Mouse (Mus musculus): ENCODE data around the gene Blvrb. TPM values are rescaled to one million over a fixed set of nuclear protein-coding genes. Genes with fewer than 3 reads are reported as not detected.

Gene Blvrb
- 21.6 and 23.0 TPM in 2 replicates for polyA plus RNA-seq (2016; fragmentation: Nextera tagmentation; extraction: Ambion mirVana)

- Histone ChIP-seq H3K27ac (no peak within 1 kb of the TSS), H3K4me2 (replicated peaks) (peak within 1 kb of the TSS; percentile 88)
- WGBS = 1% methylated on average over 54 of the region's 54 CpGs
Observed at GRCm38 (mm10) chr7:27447419-27448286, at the start of gene Blvrb, which contains the start of gene Sptbn4. Blvrb (plus strand) TSS chr7:27447978. Sptbn4 (minus strand) TSS chr7:27447686.

GRCm38 (mm10) chr7:27400545-27400944, 47.2 kb upstream of the Blvrb start:
- Histone ChIP-seq H3K27me3 (replicated peaks) (peaks cover 87% of the 10 kb centered on the region), H3K9me3 (peaks cover 6% of the 10 kb centered on the region; the same call in 1 of the 2 replicates), H3K4me1 (peaks cover 10% of the 10 kb centered on the region), H3K4me3 (no peak overlapping the region), H3K36me3 (no peaks in the 10 kb centered on the region), H3K27ac (no peak overlapping the region), H3K4me2 (replicated peaks) (no peak overlapping the region), H3K9ac (no peak overlapping the region)
- 77% methylated on average over 7 of the region's 7 CpGs for WGBS
- no peak for ATAC-seq (ENCODE audit: low FRiP score, low read depth)

More at GRCm38 (mm10) chr7:27447419-27448286, at the start of gene Blvrb, which contains the start of gene Sptbn4:
- peak; percentile 93 for ATAC-seq (ENCODE audit: low FRiP score, low read depth)
- Histone ChIP-seq H3K4me1 (peaks cover 16% of the 10 kb centered on the region), H3K36me3 (no peaks in the 10 kb centered on the region), H3K27me3 (replicated peaks) (peaks cover 25% of the 10 kb centered on the region), H3K9me3 (no peaks in the 10 kb centered on the region), H3K4me3 (peak within 1 kb of the TSS; percentile 54), H3K9ac (peak within 1 kb of the TSS; percentile 68)

DNA sequence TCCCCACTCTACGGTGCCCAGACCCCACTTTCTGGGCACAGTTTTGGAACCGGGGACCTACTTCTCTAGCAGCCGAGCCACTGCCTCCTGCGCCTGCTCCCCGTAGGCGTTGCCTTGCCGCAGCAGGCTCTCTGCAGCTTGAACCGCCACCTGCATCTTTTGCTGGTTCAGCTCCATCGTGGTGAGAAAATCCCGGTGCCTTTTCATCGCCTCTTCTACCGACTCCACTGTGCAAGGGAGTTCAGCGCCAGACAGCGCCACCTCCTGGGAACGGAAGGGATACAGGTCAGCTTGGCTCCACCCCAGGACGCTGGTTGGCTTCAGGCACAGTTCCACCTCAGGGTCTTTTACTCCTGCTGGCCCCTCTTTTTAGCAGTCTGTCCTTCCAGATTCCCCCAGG, 45.1 kb upstream of the Blvrb start:
- H3K4me2 ChIP-seq (replicated peaks) = no peak overlapping the region
- no peaks in the 10 kb centered on the region for H3K36me3 ChIP-seq
- no peak overlapping the region for H3K27ac ChIP-seq
- ATAC-seq (ENCODE audit: low FRiP score, low read depth) = no peak
- H3K4me1 ChIP-seq = no peaks in the 10 kb centered on the region
- no peak overlapping the region for H3K9ac ChIP-seq
- peaks cover 87% of the 10 kb centered on the region for H3K27me3 ChIP-seq (replicated peaks)
- peaks cover 6% of the 10 kb centered on the region; the same call in 1 of the 2 replicates for H3K9me3 ChIP-seq
- 9% methylated on average over 16 of the region's 16 CpGs for WGBS
- no peak overlapping the region for H3K4me3 ChIP-seq

DNA sequence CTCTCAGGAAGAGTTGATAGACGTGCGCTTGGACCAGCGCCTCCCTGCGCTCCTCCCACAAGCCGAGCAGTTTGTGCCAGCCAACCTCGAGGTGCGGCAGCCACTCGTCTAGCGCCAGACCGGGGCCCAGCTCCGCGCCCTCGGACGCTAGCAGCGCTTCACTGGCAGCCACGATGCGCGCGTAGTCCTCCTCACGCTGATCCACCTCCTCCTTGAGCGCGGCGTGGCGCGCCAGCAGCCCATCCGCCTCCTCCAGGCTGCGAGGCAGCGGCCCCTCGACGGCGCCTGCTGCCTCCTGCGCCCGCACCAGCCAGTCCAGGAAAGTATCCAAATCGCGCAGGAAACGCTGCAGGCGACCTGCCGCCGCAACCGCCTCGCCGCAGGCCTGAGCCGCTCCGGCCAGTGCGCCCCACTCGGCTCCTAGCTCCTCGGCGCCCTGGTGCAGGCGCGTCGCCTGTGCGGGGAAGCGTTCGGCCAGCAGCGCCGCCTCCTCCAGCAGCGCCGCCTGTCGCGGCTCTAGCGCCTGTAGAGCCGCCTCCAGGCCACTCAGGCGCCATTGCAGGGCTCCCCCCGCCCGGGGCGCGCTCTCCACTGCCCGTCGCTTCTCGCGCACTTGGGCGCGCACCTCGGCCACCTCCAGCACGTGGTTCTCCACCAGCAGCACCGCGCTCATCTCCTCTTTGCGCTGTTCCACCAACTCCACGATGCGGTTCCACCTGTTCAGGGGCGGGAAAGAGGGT, 43.4 kb upstream of the Blvrb start:
- Histone ChIP-seq H3K36me3 (no peaks in the 10 kb centered on the region), H3K27ac (no peak overlapping the region), H3K27me3 (replicated peaks) (peaks cover 93% of the 10 kb centered on the region), H3K4me1 (peaks cover 13% of the 10 kb centered on the region), H3K4me3 (peak overlapping the region; percentile 18), H3K9me3 (peaks cover 6% of the 10 kb centered on the region; the same call in 1 of the 2 replicates), H3K4me2 (replicated peaks) (peak overlapping the region; percentile 44), H3K9ac (no peak overlapping the region)
- 6% methylated on average over 81 of the region's 81 CpGs for WGBS
- ATAC-seq (ENCODE audit: low FRiP score, low read depth) = no peak

DNA sequence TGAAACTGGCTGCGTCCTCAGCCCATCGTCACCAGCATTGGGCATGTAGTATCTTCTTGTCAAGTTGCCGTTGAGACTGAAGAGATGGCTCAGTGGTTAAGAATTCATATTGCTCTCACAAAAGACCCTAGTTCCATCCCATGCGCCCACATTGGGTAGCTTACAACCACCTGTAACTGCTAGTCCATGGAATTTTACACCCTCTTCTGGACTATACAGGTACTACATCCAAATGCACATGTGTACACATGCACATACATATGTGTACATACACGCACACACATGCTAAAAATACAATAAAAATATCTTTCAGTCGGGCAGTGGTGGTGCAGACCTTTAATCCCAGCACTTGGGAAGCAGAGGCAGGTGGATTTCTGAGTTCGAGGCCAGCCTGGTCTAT, 41.3 kb upstream of the Blvrb start:
- Histone ChIP-seq H3K27me3 (replicated peaks) (peaks cover 86% of the 10 kb centered on the region), H3K36me3 (no peaks in the 10 kb centered on the region), H3K4me2 (replicated peaks) (no peak overlapping the region), H3K4me1 (peaks cover 13% of the 10 kb centered on the region), H3K4me3 (no peak overlapping the region), H3K9me3 (peaks cover 6% of the 10 kb centered on the region; the same call in 1 of the 2 replicates), H3K9ac (no peak overlapping the region), H3K27ac (no peak overlapping the region)
- ATAC-seq (ENCODE audit: low FRiP score, low read depth) = no peak
- WGBS = 81% methylated on average over 7 of the region's 7 CpGs

DNA sequence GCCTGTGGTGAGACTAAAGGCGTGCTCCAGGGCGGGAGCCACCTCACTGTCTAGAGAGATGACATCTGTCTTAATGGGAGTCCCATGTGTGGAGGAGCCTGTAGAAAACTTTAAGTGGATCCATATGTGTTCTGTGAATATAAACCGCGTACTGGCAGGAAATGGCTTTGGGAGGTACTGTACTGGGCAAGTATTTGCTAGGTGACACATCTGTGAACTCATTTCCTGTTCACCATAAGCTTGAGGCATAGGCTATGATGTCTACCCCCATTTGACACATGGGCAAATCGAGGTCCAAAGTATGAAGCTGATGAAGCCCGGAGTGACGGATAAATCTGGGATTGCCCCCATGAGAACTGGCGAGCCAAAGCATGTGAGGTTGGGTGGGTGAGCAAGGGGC, 40.0 kb upstream of the Blvrb start:
- no peaks in the 10 kb centered on the region for H3K36me3 ChIP-seq
- H3K27me3 ChIP-seq (replicated peaks) = peaks cover 74% of the 10 kb centered on the region
- ATAC-seq (ENCODE audit: low FRiP score, low read depth) = no peak
- H3K9ac ChIP-seq = no peak overlapping the region
- H3K27ac ChIP-seq = no peak overlapping the region
- H3K4me1 ChIP-seq = peaks cover 13% of the 10 kb centered on the region
- H3K9me3 ChIP-seq = peaks cover 6% of the 10 kb centered on the region; the same call in 1 of the 2 replicates
- H3K4me2 ChIP-seq (replicated peaks) = peak overlapping the region; percentile 77
- 58% methylated on average over 8 of the region's 8 CpGs for WGBS
- H3K4me3 ChIP-seq = no peak overlapping the region

GRCm38 (mm10) chr7:27408379-27409176, 39.2 kb upstream of the Blvrb start:
- Histone ChIP-seq H3K36me3 (no peaks in the 10 kb centered on the region), H3K27me3 (replicated peaks) (peaks cover 69% of the 10 kb centered on the region), H3K27ac (no peak overlapping the region), H3K9me3 (no peaks in the 10 kb centered on the region), H3K9ac (peak overlapping the region; percentile 35; the same call in 1 of the 2 replicates), H3K4me2 (replicated peaks) (peak overlapping the region; percentile 77), H3K4me3 (peak overlapping the region; percentile 40), H3K4me1 (peaks cover 13% of the 10 kb centered on the region)
- under 1% methylated on average over 96 of the region's 96 CpGs for WGBS
- ATAC-seq (ENCODE audit: low FRiP score, low read depth) = peak; percentile 74

DNA sequence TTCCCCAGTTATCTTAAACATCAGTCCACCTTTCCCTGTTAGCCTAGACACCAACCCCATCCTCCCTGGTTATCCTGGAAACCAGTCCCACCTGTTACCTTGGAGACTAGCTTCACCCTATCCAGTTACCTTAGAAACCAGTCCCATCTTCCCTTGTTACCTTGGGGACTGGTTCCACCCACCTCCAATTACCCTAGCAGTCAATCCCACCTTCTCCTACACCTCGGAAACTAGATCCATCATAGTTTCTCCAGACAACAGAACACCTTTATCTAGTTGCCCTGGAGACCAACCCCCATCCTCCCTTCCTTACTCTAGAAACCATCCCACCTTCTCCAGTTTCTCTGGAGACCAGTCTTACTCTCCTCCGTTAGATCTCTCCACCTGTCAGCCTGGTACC, 30.6 kb upstream of the Blvrb start:
- Histone ChIP-seq H3K4me3 (no peak overlapping the region), H3K36me3 (no peaks in the 10 kb centered on the region), H3K4me1 (no peaks in the 10 kb centered on the region), H3K27me3 (replicated peaks) (0 out of 2 replicates have a peak, but pooled peaks cover 3% of the 10 kb centered on the region), H3K27ac (no peak overlapping the region), H3K9ac (no peak overlapping the region), H3K9me3 (peaks cover 2% of the 10 kb centered on the region; the same call in 1 of the 2 replicates), H3K4me2 (replicated peaks) (no peak overlapping the region)
- WGBS = 82% methylated on average over 2 of the region's 2 CpGs
- no peak for ATAC-seq (ENCODE audit: low FRiP score, low read depth)

DNA sequence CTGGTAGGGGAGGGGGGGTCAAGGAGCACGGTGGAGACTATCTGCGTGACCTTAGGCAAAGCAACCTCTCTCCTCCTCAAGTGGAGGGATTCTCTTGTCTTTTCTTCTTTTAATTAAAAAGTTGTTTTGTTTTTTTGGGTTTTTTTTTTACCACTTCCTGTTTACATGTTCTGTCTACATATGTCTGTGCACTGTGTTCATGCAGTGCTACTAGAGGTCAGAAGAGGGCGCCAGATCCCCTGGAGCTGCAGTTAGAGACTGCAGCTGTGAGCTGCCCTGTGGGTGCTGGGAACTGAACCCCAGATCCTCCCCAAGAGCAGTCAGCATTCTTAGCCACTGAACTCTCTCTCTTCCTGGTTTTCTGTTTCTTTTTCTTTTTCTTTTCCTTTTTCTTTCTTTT, 28.7 kb upstream of the Blvrb start:
- no peaks in the 10 kb centered on the region for H3K27me3 ChIP-seq (replicated peaks)
- WGBS = 76% methylated on average over 3 of the region's 3 CpGs
- no peak overlapping the region for H3K9ac ChIP-seq
- no peak for ATAC-seq (ENCODE audit: low FRiP score, low read depth)
- H3K4me3 ChIP-seq = no peak overlapping the region
- peaks cover 9% of the 10 kb centered on the region; the same call in 1 of the 2 replicates for H3K9me3 ChIP-seq
- no peak overlapping the region for H3K27ac ChIP-seq
- no peaks in the 10 kb centered on the region for H3K4me1 ChIP-seq
- no peak overlapping the region for H3K4me2 ChIP-seq (replicated peaks)
- H3K36me3 ChIP-seq = no peaks in the 10 kb centered on the region; the same call in 1 of the 2 replicates

DNA sequence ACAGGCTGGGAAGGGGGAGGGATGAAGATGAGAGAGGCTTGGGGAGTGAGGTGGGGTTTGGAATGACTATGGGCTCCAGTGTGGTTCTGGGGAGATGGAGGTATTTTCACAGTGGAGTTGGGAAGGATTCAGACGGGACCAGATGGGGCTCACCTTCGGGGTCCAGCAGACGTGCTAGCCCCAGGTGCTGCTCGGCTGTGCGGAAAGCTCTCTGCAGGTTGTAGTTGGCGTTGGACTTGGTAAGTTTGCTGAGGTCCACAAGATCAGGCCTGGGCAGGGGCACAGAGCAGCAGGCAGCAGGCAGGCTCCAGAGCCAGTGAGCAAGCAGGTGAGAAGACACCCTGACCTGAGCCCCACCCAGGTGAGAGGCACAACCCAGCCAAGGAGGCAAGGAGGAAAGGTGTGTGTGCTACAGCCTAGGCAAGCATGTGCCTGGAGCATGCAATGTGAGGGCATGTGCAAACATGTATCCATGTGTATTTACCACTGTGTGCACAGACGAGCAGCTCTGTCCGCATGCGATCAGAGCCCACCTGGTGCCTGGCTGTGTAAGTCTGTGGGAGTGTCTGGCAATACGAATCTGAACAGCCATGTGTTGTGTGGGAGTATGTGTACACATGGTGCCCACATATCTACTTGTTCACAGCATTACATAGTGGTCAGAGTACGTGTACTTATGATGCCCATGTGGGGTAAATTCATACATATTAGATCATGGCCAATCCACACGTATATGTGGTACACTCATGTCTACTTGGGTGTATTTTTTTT, 24.0 kb upstream of the Blvrb start:
- H3K4me3 ChIP-seq = no peak overlapping the region
- H3K4me2 ChIP-seq (replicated peaks) = no peak overlapping the region
- no peaks in the 10 kb centered on the region; the same call in 1 of the 2 replicates for H3K36me3 ChIP-seq
- no peaks in the 10 kb centered on the region for H3K27me3 ChIP-seq (replicated peaks)
- ATAC-seq (ENCODE audit: low FRiP score, low read depth) = no peak
- 83% methylated on average over 12 of the region's 12 CpGs for WGBS
- peaks cover 9% of the 10 kb centered on the region; the same call in 1 of the 2 replicates for H3K9me3 ChIP-seq
- no peaks in the 10 kb centered on the region for H3K4me1 ChIP-seq
- no peak overlapping the region for H3K9ac ChIP-seq
- no peak overlapping the region for H3K27ac ChIP-seq

DNA sequence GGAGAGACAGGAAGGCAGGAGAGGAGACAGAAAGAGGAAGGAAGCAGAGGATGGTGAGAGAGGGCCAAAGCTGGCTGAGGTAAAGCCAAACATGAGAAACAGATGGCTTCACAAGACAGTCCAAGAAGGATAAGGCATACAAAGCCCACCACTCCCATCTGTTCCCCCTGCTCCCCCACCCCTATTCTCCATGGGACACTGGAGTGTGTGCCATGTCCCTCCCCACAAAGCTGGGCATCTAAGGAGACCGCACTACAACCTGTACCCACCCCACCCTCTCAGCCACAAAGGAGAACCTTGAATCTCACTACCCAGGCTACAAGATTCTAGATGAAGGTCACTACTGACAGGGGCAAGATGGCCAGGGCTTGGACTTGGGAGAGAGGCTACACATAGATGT, 20.4 kb upstream of the Blvrb start:
- H3K4me2 ChIP-seq (replicated peaks) = no peak overlapping the region
- no peaks in the 10 kb centered on the region; the same call in 1 of the 2 replicates for H3K36me3 ChIP-seq
- no peak for ATAC-seq (ENCODE audit: low FRiP score, low read depth)
- no peak overlapping the region for H3K27ac ChIP-seq
- peaks cover 12% of the 10 kb centered on the region; the same call in 1 of the 2 replicates for H3K9me3 ChIP-seq
- H3K9ac ChIP-seq = no peak overlapping the region
- WGBS = 89% methylated on average over 1 of the region's 1 CpGs
- no peak overlapping the region for H3K4me3 ChIP-seq
- no peaks in the 10 kb centered on the region for H3K27me3 ChIP-seq (replicated peaks)
- no peaks in the 10 kb centered on the region for H3K4me1 ChIP-seq
